Mouse (Mus musculus): Measurements from ENCODE around the gene Espnl.

The Espnl gene

DNA sequence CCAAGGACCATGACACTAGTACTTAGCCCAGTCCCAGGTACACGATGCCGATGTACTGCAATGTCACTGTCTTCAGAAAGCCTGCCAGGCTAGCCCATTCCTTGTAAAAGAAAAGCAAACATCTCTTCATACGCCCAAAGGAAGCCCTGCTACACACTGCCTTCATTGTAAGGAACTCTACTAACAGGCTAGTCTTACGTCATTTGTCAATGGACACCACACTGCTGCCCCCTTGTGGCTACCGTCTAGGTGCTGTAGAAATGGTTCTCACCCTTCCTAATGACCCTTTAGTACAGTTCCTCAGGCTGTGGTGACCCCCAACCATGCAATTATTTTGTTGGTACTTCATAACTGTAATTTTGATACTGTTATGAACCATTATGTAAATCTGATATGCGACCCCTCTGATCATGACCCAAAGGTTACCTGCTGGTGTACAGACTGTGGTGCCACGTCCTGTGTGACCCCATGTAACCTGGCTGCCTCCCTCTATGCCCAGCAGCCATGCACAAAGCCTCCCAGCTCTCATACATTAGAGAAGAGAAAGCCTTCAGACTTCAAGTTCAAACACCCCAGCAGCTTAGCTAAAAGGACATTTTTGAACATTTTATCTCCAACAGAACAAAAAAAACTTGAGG, 58.7 kb downstream of the Espnl start:
- DNase-seq (ENCODE audit: low read depth, low spot score): peak; percentile 85

DNA sequence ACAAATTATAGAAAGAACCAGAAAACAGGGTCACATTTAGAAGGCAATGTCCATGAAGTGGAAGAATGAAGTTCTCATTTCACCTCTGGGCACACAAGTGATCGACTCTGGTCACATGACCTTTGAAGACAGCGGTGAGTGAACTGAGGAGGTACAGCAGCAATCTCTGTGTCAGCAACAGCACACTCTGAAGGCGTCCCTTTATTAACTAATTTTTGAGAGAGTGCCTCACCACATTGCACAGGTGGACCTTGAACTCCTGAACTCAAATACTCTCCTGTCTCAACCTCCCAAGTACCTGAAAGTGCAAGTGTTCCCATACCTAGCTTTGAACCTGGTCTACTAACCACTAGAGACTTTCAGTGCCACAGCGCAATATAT, 59.2 kb downstream of the Espnl start:
- no peak for DNase-seq (ENCODE audit: low read depth, low spot score)

DNA sequence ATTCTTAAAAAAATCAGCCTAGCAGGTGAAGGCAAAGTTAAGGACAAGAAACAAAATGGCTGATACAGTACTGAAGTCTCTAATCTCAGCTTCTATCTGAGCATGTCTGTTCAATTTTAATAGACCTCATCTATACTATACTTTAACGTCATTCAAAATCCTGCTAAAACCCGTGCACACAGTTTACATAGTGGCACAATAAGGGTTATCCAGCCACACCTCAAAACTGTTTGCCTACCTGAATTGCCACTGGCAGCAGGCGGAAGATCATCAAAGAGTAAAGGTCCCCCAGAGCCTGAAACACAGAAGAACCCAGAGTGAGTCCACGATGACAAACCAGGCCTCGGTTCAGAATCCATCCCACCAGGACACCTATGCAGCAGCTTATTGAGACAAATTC, 68.5 kb downstream of the Espnl start:
- no peak for DNase-seq (ENCODE audit: low read depth, low spot score)

DNA sequence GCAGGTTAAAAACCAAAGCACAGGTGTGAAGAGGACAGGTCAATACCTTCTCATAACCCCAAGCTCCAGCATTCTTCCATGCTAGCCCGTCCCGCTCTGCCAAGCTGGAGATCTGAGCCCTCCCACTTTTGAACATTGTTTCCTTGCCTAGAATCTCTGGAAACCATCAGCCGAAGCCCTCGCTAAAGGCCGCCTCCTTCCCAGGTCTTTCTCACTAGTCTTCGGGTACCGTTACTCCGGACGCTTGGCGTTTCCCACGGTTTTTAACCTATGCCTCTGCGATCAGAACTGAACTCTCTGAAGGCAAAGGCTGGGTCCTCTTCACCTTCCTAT, 76.0 kb downstream of the Espnl start:
- no peak for DNase-seq (ENCODE audit: low read depth, low spot score)

All from CD4-positive, CD25-positive, alpha-beta regulatory T cell, adult 2 months (primary cell).